15 mouse cellular contexts compared by ENCODE assay signal in genomic region chr6:135972481-135972880, GRCm38 (mm10).
"Had no signal": no experiment of that assay in that cellular context is flagged by ENCODE, and none has a peak within 500 bp of the region (broad histone marks: within the 10 kb centered on the region; RNA-seq: fewer than 3 reads in every experiment).

No protein-coding gene starts in this region.

- H3K27me3 ChIP-seq: liver, embryonic 13.5 days; midbrain, embryonic 15.5 days; neural tube, embryonic 13.5 days; stomach, embryonic 15.5 days had no signal

- H3K27ac ChIP-seq: kidney, postnatal 0 days; liver, embryonic 13.5 days; midbrain, embryonic 15.5 days; neural tube, embryonic 13.5 days; stomach, embryonic 15.5 days had no signal

- H3K4me2 ChIP-seq: liver, embryonic 13.5 days; midbrain, embryonic 11.5 days; midbrain, embryonic 15.5 days; neural tube, embryonic 13.5 days; stomach, embryonic 15.5 days had no signal

- ATAC-seq: midbrain, embryonic 15.5 days had no signal

- H3K9ac ChIP-seq: liver, embryonic 13.5 days; midbrain, embryonic 15.5 days; neural tube, embryonic 13.5 days; stomach, embryonic 15.5 days had no signal

- H3K4me3 ChIP-seq: liver, embryonic 13.5 days; midbrain, embryonic 15.5 days; myocyte; neural tube, embryonic 13.5 days; stomach, embryonic 15.5 days had no signal

- H3K9me3 ChIP-seq: liver, embryonic 13.5 days; midbrain, embryonic 15.5 days; neural tube, embryonic 13.5 days; stomach, embryonic 15.5 days had no signal

- DNase-seq: kidney, postnatal 25 days; liver, embryonic 13.5 days; lung, adult 2 months; lung, postnatal 14 days; lung, postnatal 4 days; retina, postnatal 1 day; right cerebral cortex, postnatal 25 days; spleen, adult 18-20 months; thymus, postnatal 25 days had no signal

- H3K36me3 ChIP-seq: liver, embryonic 13.5 days; midbrain, embryonic 15.5 days; neural tube, embryonic 13.5 days; stomach, embryonic 15.5 days had no signal

- H3K4me1 ChIP-seq: liver, embryonic 13.5 days; stomach, embryonic 15.5 days had no signal
